Mouse (Mus musculus): ENCODE measurements around the gene Phb2.

Phb2 gene

GRCm38 (mm10) chr6:124693243-124693981, 18.7 kb upstream of the Phb2 start:
- no peak for DNase-seq

- peak; percentile 77 for DNase-seq
Observed at GRCm38 (mm10) chr6:124694166-124694955, 17.8 kb upstream of the Phb2 start.

- no peak for DNase-seq
Observed at GRCm38 (mm10) chr6:124696441-124697150, 15.5 kb upstream of the Phb2 start.

- no peak for DNase-seq
Observed at GRCm38 (mm10) chr6:124698751-124699150, 13.4 kb upstream of the Phb2 start.

- DNase-seq: no peak
Observed at GRCm38 (mm10) chr6:124699366-124699765, 12.8 kb upstream of the Phb2 start.

- peak; percentile 55 for DNase-seq
Observed at GRCm38 (mm10) chr6:124699962-124700610, 12.1 kb upstream of the Phb2 start.

GRCm38 (mm10) chr6:124701338-124701737, 10.8 kb upstream of the Phb2 start:
- DNase-seq: no peak

GRCm38 (mm10) chr6:124702102-124702783, 9.9 kb upstream of the Phb2 start:
- no peak for DNase-seq

GRCm38 (mm10) chr6:124702784-124703103, 9.4 kb upstream of the Phb2 start:
- DNase-seq: peak; percentile 57

GRCm38 (mm10) chr6:124703789-124704188, 8.3 kb upstream of the Phb2 start:
- DNase-seq: no peak

GRCm38 (mm10) chr6:124704417-124704816, 7.7 kb upstream of the Phb2 start:
- DNase-seq: no peak

- DNase-seq: no peak
Observed at GRCm38 (mm10) chr6:124706061-124706627, 6.0 kb upstream of the Phb2 start.

- DNase-seq: no peak
Observed at GRCm38 (mm10) chr6:124708289-124708889, 3.7 kb upstream of the Phb2 start.

- no peak for DNase-seq
Observed at GRCm38 (mm10) chr6:124712918-124713317, 782 bp downstream of the Phb2 start.

- no peak for DNase-seq
Observed at GRCm38 (mm10) chr6:124716864-124717490, 4.8 kb downstream of the Phb2 start.

GRCm38 (mm10) chr6:124717968-124718367, 5.8 kb downstream of the Phb2 start:
- DNase-seq: no peak

- DNase-seq: no peak
Observed at GRCm38 (mm10) chr6:124718703-124719102, 6.6 kb downstream of the Phb2 start.

- DNase-seq: no peak
Observed at GRCm38 (mm10) chr6:124719354-124719978, 7.3 kb downstream of the Phb2 start.

- no peak for DNase-seq
Observed at GRCm38 (mm10) chr6:124720904-124721303, 8.8 kb downstream of the Phb2 start.

- no peak for DNase-seq
Observed at GRCm38 (mm10) chr6:124722876-124723473, 10.8 kb downstream of the Phb2 start.

All from cerebellum, adult 11-12 months (tissue).